Mouse (Mus musculus) MEL (cell line): ENCODE results near the gene Gm5108. TPM values are rescaled to one million over a fixed set of nuclear protein-coding genes. Genes with fewer than 3 reads are reported as not detected.

ENCODE experiments used
- DNase-seq: peaks from one replicate; pipeline ENCODE4 v3.0.0; 2011; ENCODE audit warnings: low read depth, low spot score
- H3K27ac ChIP-seq: 2 replicates; pipeline ENCODE4 v1.5.1; 2012; ENCODE audit warnings: low read depth, mild to moderate bottlenecking, control low read depth, low read length, moderate library complexity; ENCODE audit not compliant: control insufficient read depth
- H3K27me3 ChIP-seq, 2 experiments: fragments of 150-350 bp in 1 of 2; sonication (generic) in 1 of 2; 2 replicates each; pipeline ENCODE4 v1.6.1; 2012; ENCODE audit warnings: low read length in 2 of 2, mild to moderate bottlenecking in 2 of 2, improper control_type of control experiment in 1 of 2, moderate library complexity in 1 of 2; ENCODE audit not compliant: insufficient read depth in 2 of 2, control insufficient read depth in 1 of 2
- H3K36me3 ChIP-seq, 2 experiments: 2 replicates each; pipeline ENCODE4 v1.6.1; 2012 to 2014; ENCODE audit warnings: low read length in 2 of 2, improper control_type of control experiment in 1 of 2, inconsistent platforms in 1 of 2, mild to moderate bottlenecking in 1 of 2; ENCODE audit not compliant: insufficient read depth in 2 of 2, control insufficient read depth in 1 of 2
- H3K4me1 ChIP-seq, 2 experiments: fragments of 150-350 bp in 1 of 2; sonication (generic) in 1 of 2; 2 replicates each; pipeline ENCODE4 v1.6.1; 2012; ENCODE audit warnings: low read length in 2 of 2, improper control_type of control experiment in 1 of 2, mild to moderate bottlenecking in 1 of 2; ENCODE audit not compliant: insufficient read depth in 2 of 2, control insufficient read depth in 1 of 2
- H3K4me3 ChIP-seq, 2 experiments: fragments of 150-350 bp in 1 of 2; sonication (generic) in 1 of 2; 2 replicates each; pipeline ENCODE4 v1.5.1; 2012; ENCODE audit warnings: low read depth in 2 of 2, low read length in 2 of 2, mild to moderate bottlenecking in 2 of 2, moderate library complexity in 2 of 2, control low read depth in 1 of 2, improper control_type of control experiment in 1 of 2; ENCODE audit not compliant: control insufficient read depth in 1 of 2, insufficient read depth in 1 of 2
- H3K79me2 ChIP-seq: 2 replicates; pipeline ENCODE4 v1.6.1; 2012; ENCODE audit warnings: mild to moderate bottlenecking, low read length, moderate library complexity; ENCODE audit not compliant: control insufficient read depth, poor library complexity, insufficient read depth
- H3K9ac ChIP-seq: 2 replicates; pipeline ENCODE4 v1.6.1; 2012; ENCODE audit warnings: low read depth, mild to moderate bottlenecking, control low read depth, low read length, moderate library complexity; ENCODE audit not compliant: control insufficient read depth, poor library complexity, severe bottlenecking
- H3K9me3 ChIP-seq: fragments of 150-350 bp; sonication (generic); replicated peaks from 2 replicates; pipeline ENCODE4 v1.6.1; 2012; ENCODE audit warnings: mild to moderate bottlenecking, low read length, improper control_type of control experiment, moderate library complexity; ENCODE audit not compliant: insufficient read depth
- CHD1 ChIP-seq: IDR thresholded peaks from 2 replicates; pipeline ENCODE4 v1.6.1; 2012; ENCODE audit warnings: low read depth, mild to moderate bottlenecking, inconsistent platforms, low read length, improper control_type of control experiment
- CHD2 ChIP-seq: IDR thresholded peaks from 2 replicates; pipeline ENCODE4 v1.6.1; 2011; ENCODE audit warnings: low read length, improper control_type of control experiment
- E2F4 ChIP-seq: IDR thresholded peaks from 2 replicates; pipeline ENCODE4 v1.6.1; 2011; ENCODE audit warnings: low read depth, low read length, improper control_type of control experiment, borderline replicate concordance
- EP300 ChIP-seq, 2 experiments: IDR thresholded peaks; 2 replicates each; pipeline ENCODE4 v1.6.1; 2011; ENCODE audit warnings: improper control_type of control experiment in 2 of 2, low read length in 2 of 2, low read depth in 1 of 2, mild to moderate bottlenecking in 1 of 2
- ETS1 ChIP-seq: IDR thresholded peaks from 2 replicates; pipeline ENCODE4 v1.6.1; 2012; ENCODE audit warnings: low read depth, mild to moderate bottlenecking, inconsistent platforms, low read length, improper control_type of control experiment, moderate library complexity
- GABPA ChIP-seq: IDR thresholded peaks from 2 replicates; pipeline ENCODE4 v1.6.1; 2012; ENCODE audit warnings: low read depth, mild to moderate bottlenecking, inconsistent platforms, low read length, improper control_type of control experiment, moderate library complexity
- GATA1 ChIP-seq: IDR thresholded peaks from 2 replicates; pipeline ENCODE4 v1.6.1; 2011; ENCODE audit warnings: low read depth, low read length, improper control_type of control experiment
- HCFC1 ChIP-seq: IDR thresholded peaks from 2 replicates; pipeline ENCODE4 v1.6.1; 2012; ENCODE audit warnings: low read depth, mild to moderate bottlenecking, inconsistent platforms, low read length, improper control_type of control experiment, moderate library complexity
- MAZ ChIP-seq: IDR thresholded peaks from 2 replicates; pipeline ENCODE4 v1.6.1; 2012; ENCODE audit warnings: low read depth, mild to moderate bottlenecking, inconsistent platforms, low read length, improper control_type of control experiment
- MEF2A ChIP-seq: IDR thresholded peaks from 2 replicates; pipeline ENCODE4 v1.6.1; 2014; ENCODE audit warnings: low read depth, mild to moderate bottlenecking, inconsistent platforms, low read length, improper control_type of control experiment; ENCODE audit not compliant: poor library complexity, insufficient replicate concordance, severe bottlenecking; ENCODE audit errors: extremely low read depth
- MYB ChIP-seq: IDR thresholded peaks from 2 replicates; pipeline ENCODE4 v1.6.1; 2011; ENCODE audit warnings: mild to moderate bottlenecking, low read depth, low read length, improper control_type of control experiment
- NRF1 ChIP-seq: IDR thresholded peaks from 2 replicates; pipeline ENCODE4 v1.6.1; 2014; ENCODE audit warnings: low read depth, mild to moderate bottlenecking, inconsistent platforms, low read length, improper control_type of control experiment, moderate library complexity; ENCODE audit not compliant: poor library complexity, insufficient read depth, severe bottlenecking
- POLR2A ChIP-seq, 2 experiments: IDR thresholded peaks; 2 replicates each; pipeline ENCODE4 v1.6.1; 2011 to 2012; ENCODE audit warnings: low read length in 2 of 2, mild to moderate bottlenecking in 2 of 2, control low read depth in 1 of 2, improper control_type of control experiment in 1 of 2, low read depth in 1 of 2, moderate library complexity in 1 of 2; ENCODE audit not compliant: control insufficient read depth in 1 of 2, insufficient read depth in 1 of 2, poor library complexity in 1 of 2
- POLR2AphosphoS2 ChIP-seq: IDR thresholded peaks from 2 replicates; pipeline ENCODE4 v1.6.1; 2011; ENCODE audit warnings: low read length, improper control_type of control experiment
- SMC3 ChIP-seq: IDR thresholded peaks from 2 replicates; pipeline ENCODE4 v1.6.1; 2011; ENCODE audit warnings: low read depth, low read length, improper control_type of control experiment
- USF1 ChIP-seq: IDR thresholded peaks from 2 replicates; pipeline ENCODE4 v1.6.1; 2014; ENCODE audit warnings: low read depth, mild to moderate bottlenecking, inconsistent platforms, low read length, improper control_type of control experiment, moderate library complexity
- USF2 ChIP-seq, 2 experiments: IDR thresholded peaks; 2 replicates each; pipeline ENCODE4 v1.6.1; 2011 to 2012; ENCODE audit warnings: improper control_type of control experiment in 2 of 2, low read length in 2 of 2, borderline replicate concordance in 1 of 2, inconsistent platforms in 1 of 2, low read depth in 1 of 2, mild to moderate bottlenecking in 1 of 2; ENCODE audit not compliant: insufficient read depth in 1 of 2
- ZC3H11A ChIP-seq: IDR thresholded peaks from 2 replicates; pipeline ENCODE4 v1.6.1; 2012; ENCODE audit warnings: low read depth, mild to moderate bottlenecking, inconsistent platforms, low read length, improper control_type of control experiment
- ZNF384 ChIP-seq: IDR thresholded peaks from 2 replicates; pipeline ENCODE4 v1.6.1; 2012; ENCODE audit warnings: low read depth, mild to moderate bottlenecking, inconsistent platforms, low read length, improper control_type of control experiment
- polyA plus RNA-seq, 2 experiments: library from polyadenylated mRNA; stranded (reverse) in 1 of 2; unstranded in 1 of 2; fragments of >175 nt in 1 of 2; fragments of >200 nt in 1 of 2; gene quantifications; 2 replicates each; pipeline versions ENCODE4 v1.2.1 to v1.2.4; 2012; ENCODE audit warnings: low replicate concordance in 2 of 2, low read depth in 1 of 2; ENCODE audit not compliant: insufficient read length in 2 of 2, insufficient read depth in 1 of 2, missing spikeins in 1 of 2
- total RNA-seq: library from RNA; depleted of rRNA; stranded (reverse); fragments of 300-350 nt; gene quantifications from 2 replicates; pipeline ENCODE4 v1.2.3, GENCODE M21; 2012

The Gm5108 gene
- total and polyA plus RNA-seq, 3 experiments = not detected

GRCm38 (mm10) chr5:67981946-67982526, 40.6 kb downstream of the Gm5108 start:
- Histone ChIP-seq H3K36me3 (no peaks in the 10 kb centered on the region), H3K27ac (no peak overlapping the region), H3K27me3 (no peaks in the 10 kb centered on the region), H3K79me2 (no peaks in the 10 kb centered on the region), H3K4me3 (no peak overlapping the region), H3K9ac (no peak overlapping the region), H3K9me3 (no peaks in the 10 kb centered on the region), H3K4me1 (no peaks in the 10 kb centered on the region)
- TF ChIP-seq MEF2A = no peak
- TF ChIP-seq MYB = no peak
- TF ChIP-seq GABPA = no peak
- TF ChIP-seq MAZ = no peak
- no peak for DNase-seq

GRCm38 (mm10) chr5:67990426-67990825, 49.0 kb downstream of the Gm5108 start:
- H3K4me1 ChIP-seq = no peaks in the 10 kb centered on the region
- H3K9ac ChIP-seq = no peak overlapping the region
- no peaks in the 10 kb centered on the region for H3K36me3 ChIP-seq
- H3K27ac ChIP-seq = no peak overlapping the region
- no peaks in the 10 kb centered on the region for H3K27me3 ChIP-seq
- no peak for DNase-seq
- no peaks in the 10 kb centered on the region for H3K79me2 ChIP-seq
- TF ChIP-seq USF1 (no peak), ZNF384 (no peak), CHD2 (no peak), EP300 (IDR thresholded peaks at IDR 0.05; ENCODE audit: low read depth in 1 of 2, low read length in 2 of 2) (no peak), GATA1 (no peak), SMC3 (no peak), POLR2AphosphoS2 (no peak), NRF1 (no peak), ETS1 (no peak), GABPA (no peak), ZC3H11A (no peak), HCFC1 (no peak), E2F4 (no peak), USF2 (IDR thresholded peaks at IDR 0.05; ENCODE audit: borderline replicate concordance in 1 of 2, insufficient read depth in 1 of 2, low read depth in 1 of 2, low read length in 2 of 2) (no peak), CHD1 (no peak), POLR2A (IDR thresholded peaks at IDR 0.05; ENCODE audit: control insufficient read depth in 1 of 2, insufficient read depth in 1 of 2, low read depth in 1 of 2, low read length in 2 of 2, poor library complexity in 1 of 2) (no peak)
- H3K4me3 ChIP-seq = no peak overlapping the region
- no peaks in the 10 kb centered on the region for H3K9me3 ChIP-seq
